Mouse (Mus musculus): ENCODE results near the gene Hoxb6.

Hoxb6 gene

DNA sequence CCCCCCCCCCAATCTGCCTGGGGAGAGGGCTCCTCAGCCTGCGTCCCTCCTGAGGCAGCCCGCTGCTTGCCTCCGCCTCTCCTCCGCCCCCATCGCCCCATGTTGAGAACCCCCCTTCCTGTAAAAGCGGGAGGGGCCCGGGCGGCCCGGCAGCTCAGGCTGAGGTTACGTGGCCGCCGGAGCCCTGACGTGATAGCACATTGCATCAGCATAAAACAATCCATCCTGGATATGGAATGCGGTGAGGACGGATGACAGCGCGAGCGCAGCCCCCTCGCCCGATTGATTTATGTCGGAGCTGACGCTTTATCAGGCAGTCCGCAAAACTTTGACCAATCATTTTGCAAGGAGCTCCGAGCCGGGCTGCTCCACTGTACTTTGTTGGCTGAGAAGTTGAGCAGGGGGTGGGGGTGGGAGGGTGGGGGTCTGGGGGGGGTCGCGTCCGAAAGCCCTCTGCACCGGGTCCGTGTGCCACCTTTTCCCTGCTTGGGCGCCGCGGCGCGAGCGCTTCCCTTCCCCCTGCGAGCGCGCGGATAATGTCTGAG, 21.2 kb upstream of the Hoxb6 start, which contains the start of gene Hoxb9:
Gene Hoxb9 (plus strand): TSS at position 462 of the 545 bp plus-strand sequence.
- no peak for DNase-seq

DNA sequence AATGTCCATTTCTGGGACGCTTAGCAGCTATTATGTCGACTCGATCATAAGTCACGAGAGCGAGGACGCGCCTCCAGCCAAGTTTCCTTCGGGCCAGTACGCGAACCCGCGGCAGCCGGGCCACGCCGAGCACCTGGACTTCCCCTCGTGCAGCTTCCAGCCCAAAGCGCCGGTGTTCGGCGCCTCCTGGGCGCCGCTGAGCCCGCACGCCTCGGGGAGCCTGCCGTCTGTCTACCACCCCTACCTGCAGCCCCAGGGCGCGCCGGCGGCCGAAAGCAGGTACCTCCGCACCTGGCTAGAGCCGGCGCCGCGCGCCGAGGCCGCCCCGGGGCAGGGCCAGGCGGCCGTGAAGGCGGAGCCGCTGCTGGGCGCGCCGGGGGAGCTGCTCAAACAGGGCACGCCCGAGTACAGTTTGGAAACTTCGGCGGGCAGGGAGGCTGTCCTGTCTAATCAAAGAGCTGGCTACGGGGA, 20.7 kb upstream of the Hoxb6 start:
- DNase-seq, result no peak

DNA sequence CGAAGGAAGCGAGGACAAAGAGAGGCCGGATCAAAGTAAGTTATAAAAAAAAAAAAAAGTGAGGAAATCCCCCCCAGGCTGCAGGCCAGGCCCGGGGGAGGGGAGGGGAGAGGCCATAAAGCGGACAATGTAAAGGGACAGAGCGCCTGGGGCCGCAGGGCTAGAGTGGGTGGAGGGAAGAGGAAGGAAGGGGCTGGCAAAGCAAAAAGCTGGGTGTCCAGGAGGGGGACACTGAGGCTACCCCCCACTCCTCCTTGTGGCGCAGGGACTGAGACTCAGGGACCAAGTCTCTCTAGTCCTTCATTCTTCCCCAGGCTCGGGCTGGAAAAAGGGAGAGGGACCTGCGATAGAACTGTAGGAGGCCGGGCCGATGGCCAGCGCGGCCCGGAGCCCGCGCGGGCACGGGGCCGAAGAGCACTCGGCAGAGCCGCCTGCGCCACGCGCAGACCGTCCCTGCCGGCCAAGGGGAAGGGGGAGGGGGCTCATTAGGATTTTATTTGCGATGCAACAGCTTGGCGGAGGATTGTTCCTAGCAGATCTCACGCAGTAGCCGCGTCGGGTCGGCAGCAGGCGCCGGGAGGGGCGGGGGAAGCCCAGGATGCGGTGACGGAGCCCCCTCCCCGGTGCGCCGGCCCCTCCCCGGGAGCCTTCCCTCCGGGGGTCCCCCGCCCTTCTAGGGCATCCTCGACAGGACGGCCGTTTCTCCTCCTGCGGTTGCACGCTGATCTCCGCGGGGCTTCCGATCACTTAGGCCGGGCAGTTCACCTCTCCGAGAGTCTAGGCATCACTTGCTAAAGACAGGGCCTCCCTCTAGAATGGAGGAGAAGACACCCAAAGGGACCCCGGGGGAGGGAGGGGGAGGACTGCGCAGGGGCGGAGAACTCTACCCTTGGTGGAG, 20.0 kb upstream of the Hoxb6 start:
- no peak for DNase-seq

DNA sequence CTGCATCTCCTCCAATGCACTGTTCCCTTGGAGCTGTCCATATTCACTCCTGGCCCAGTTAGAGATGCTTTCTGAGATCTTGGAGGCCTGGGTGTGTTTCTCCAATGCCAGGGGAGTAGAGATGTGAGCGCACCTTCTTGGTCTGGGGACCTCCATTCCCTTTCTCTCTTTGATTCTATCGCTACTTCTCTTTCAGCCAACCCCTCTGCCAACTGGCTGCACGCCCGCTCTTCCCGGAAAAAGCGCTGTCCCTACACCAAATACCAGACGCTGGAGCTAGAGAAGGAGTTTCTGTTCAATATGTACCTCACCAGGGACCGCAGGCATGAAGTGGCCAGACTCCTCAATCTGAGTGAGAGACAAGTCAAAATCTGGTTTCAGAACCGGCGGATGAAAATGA, 17.8 kb upstream of the Hoxb6 start:
- no peak for DNase-seq

DNA sequence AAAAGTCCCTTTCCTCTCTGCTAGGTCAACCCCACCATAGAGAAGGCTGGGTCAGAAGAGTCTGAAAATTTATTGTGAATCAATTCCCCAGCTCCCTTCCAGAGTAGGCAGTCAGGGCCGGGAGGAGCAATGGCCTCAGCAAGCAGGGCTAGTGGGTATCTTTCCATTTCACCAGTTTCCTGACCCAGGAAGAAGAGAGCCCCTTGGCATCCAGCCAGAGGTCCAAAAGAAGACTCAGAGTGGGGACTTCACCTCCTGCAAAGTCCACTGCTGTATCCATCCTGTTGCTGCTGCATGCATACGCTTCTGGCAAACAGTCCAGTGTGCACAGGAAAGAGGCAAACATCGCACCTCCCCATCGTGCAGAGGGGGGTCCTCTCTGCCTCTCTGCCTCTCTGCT, 16.4 kb upstream of the Hoxb6 start:
- DNase-seq, result no peak

DNA sequence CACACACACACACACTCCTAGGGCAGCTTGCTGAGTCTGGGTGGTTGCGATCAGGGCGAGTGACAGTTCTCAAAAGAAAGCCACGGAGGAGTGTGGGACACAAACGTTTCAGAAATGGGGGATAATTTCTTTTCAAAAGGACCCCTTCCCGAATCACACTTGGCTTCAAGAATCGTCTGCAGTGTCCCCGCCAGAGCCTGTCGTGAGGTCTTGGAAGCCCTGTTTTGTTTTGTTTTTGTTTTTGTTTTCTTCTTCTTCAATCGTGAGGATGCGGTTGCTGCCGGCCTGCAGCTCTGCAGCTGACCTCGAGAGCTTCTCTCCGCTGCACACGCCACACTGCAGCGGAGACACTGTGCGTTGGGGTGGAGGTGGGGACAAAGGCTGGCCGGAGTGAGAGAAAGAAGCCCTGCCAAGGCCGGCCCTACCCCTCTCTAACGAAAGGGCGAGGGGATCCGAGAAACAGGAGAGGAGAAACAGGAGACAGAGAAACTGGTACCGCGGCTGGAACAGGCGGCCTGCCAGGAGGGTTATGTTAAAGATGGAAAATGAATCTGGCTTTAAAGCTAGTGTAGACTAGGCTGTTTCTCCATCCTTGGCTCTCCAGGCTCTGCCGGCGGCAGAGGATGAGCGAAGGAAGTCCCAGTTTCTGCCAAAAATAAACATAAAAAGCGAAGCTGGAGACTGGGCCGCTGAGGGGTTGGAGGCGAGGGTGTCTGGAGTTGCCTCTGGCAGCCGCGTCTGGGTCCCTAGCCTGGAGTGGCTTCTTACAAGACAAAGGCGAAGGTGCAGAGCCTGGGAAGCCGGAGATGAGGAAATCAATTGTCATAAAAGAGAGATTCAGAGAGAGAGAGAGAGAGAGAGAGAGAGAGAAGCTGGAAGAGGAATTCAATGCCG, 14.9 kb upstream of the Hoxb6 start:
- no peak for DNase-seq

GRCm38 (mm10) chr11:96278324-96278723, 14.0 kb upstream of the Hoxb6 start:
- DNase-seq, result no peak

DNA sequence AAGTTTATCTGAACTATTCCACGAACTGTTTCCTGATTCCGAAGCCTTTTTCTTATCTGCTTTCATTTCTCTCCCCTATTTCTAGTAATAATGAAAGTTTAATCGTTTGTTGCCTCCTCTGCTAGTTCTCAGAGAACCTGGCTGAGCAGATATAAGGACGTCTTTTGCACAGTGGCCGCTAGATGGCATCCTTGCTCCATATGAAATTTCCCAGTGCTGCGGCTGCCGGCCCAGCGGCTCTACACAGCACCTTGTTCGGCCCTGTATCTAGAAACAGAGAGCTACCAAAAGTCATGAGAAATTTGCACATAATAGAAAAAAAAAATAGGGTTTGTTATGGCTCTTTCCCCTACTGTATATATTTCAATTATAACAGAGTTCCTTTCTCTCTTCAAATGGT, 13.5 kb upstream of the Hoxb6 start:
- DNase-seq, result peak; percentile 70

DNA sequence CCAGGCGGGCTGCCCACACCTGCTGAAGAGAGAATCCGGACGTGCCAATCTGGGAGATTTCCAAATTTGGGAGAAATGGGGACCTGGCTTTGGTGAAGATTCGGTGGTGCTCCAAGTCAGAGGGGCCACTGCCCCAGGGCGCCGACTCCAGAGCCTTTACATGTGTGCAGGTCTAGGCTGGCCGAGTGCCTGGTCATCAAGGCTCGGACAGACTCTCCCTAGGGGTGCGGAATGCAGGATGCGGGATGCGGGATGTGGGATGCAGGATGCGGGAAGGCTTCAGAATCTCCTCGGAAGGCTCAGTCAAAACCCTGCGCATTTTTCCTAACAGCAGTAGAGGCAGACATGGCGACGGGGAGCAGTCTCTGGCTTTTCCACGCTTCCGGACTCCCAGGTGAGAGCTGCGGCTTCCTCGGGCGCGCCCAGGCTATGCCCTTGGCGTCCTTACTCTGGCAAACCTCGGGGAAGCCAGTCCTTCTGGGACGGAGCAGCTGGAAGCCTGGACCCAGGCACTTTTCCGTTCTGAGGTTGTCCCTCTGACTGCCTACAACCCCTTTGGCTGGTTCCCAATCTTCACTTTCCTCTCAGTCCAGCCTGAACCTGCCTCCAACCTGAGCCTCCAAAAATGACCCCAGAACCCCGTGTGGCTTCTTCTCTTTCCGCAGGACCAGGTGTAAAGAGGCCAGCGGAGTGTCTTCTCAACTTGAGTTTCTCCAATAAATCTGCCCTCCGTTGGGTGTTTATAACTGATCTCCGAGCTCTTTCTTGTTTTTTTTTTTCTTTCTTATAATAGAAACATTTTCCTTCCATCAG, 12.6 kb upstream of the Hoxb6 start:
- DNase-seq, result no peak

DNA sequence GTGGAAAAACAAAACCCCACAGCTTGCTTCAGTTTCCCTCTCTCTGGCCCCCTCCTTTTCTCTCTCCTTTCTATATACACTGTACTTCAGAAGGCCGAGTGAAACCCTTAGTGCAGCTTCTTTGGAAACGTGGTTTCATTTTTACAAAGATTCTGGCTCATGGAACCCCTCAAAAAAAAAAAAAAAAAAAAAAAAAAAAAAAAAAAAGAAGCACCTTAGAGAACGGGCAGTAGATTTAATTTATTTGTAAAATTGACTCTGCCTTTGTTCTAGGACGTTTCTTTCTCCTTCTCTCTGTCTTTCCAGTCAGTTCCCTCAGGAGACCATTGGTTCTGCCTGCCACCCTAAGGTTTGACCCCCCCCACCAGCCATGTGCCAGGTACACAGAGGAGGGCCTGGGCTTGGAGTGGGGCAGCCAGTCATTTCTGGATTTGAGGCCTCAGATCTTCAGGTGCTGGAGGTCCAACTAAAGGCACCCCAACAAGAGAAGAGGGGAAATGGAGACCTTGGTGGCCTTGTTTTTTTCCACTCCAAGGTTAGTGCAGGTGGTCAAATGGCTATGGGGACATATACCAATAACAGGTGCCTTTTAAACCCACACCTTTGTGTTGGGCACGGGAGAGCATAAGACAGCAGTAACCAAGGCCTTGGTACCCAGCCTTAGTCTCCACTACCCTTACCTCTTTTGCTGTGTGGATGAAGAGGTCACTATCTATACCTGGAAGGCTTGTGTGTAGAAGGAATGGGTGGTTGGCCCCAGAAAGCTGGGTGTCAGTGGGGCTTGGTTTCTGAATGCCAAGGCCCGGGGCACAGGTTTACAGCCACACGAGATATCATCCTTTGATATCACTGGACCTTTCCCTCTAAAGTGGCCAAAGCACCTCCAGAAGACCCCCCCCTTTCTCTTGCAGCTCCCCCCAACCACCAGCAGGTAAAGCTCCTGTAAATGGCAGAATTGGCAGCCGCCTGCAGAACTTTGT, 11.6 kb upstream of the Hoxb6 start:
- DNase-seq, result no peak

DNA sequence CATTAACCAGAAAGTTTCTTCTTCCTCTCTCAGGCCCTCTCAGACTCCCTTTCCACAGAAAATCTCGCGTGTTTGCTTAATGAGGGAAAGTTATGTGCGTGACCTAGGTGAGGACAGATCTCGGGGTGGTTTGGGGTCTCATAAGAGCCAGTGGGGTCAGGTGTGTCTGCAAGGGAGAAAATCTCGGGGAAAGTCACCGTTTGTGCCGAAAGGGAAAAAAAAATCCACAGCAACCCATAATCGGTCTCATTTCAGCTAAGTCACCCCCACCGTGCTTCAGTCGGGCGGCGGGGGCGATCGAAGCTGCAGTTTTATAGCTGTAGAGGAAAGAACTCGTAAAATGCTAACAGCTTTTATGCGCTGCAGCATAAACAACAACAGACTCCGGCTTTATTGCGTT, 10.9 kb upstream of the Hoxb6 start:
- DNase-seq, result no peak

DNA sequence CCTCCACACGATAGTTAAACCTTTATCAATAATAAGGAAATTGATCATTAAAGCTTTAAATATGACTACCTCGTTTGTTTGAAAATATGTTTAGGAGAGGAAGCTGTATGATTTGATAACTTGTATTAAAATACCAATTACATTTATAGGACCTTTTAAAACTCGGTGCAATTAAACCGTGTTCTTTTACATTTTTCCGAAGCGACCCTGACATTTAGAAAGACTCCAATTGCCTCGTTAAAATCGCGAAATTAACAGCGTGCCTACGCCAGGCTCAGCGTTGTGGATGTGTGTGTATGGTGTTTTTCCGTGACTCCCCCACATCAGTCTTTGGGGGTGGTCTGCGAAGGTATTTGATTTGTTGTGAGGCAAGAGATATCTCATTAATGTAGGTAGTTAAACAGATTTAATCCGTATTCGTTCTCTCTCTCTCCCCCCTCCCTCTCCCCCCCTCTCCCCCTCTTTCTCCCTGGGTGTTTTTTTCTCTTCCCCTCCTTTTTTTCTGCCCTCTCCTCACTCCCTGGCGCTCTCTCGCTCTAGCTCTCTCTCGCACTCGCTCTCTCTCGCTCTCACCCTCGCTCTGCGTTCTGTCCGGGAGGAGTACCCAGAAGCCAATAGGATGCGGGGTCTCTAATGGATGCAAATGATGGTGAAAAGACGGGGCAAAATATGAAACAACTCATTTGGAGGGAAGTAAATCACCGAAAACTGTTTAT, 10.3 kb upstream of the Hoxb6 start, which contains the start of gene Hoxb8:
Gene Hoxb8 (plus strand): TSS at position 51 of the 716 bp plus-strand sequence.
- no peak for DNase-seq

DNA sequence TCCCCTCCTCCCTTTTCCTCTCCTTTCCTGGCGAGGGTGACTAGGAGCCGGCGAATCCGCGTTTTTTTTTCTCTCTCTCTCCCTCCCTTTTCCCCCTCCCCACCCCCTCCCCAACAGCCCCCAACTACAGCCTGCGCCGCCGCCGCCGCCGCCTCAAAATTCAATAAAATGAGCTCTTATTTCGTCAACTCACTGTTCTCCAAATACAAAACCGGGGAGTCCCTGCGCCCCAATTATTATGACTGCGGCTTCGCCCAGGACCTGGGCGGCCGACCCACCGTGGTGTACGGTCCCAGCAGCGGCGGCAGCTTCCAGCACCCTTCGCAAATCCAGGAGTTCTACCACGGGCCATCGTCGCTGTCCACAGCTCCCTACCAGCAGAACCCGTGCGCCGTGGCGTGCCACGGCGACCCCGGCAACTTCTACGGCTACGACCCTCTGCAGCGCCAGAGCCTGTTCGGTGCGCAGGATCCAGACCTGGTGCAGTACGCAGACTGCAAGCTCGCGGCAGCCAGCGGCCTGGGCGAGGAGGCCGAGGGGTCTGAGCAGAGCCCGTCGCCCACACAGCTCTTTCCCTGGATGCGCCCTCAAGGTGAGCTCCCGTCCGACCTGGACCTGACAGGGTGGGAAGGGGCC, 9.4 kb upstream of the Hoxb6 start:
- DNase-seq, result no peak

DNA sequence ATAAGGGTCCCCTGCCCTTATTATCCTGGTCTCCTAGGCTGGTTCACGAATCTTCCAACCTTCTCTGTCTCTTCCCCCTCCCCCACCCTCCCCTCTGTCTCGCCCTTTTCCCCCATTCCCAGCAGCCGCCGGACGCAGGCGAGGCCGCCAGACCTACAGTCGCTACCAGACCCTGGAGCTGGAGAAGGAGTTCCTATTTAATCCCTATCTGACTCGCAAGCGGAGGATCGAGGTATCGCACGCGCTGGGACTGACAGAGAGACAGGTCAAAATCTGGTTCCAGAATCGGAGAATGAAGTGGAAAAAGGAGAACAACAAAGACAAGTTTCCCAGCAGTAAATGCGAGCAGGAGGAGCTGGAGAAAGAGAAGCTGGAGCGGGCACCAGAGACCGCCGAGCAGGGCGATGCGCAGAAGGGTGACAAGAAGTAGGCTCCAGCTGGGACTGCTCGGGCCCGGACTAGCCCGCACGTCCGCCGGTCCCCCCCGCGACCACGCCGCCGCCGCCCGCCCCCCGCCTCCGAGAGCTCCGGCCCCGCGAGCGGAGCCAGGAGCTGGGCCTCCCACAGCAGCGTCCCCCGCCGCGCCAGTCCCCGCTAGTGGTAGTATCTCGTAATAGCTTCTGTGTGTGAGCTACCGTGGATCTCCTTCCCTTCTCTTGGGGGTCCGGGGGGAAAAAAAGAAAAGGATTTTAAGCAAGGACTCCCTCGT, 8.1 kb upstream of the Hoxb6 start:
- no peak for DNase-seq

DNA sequence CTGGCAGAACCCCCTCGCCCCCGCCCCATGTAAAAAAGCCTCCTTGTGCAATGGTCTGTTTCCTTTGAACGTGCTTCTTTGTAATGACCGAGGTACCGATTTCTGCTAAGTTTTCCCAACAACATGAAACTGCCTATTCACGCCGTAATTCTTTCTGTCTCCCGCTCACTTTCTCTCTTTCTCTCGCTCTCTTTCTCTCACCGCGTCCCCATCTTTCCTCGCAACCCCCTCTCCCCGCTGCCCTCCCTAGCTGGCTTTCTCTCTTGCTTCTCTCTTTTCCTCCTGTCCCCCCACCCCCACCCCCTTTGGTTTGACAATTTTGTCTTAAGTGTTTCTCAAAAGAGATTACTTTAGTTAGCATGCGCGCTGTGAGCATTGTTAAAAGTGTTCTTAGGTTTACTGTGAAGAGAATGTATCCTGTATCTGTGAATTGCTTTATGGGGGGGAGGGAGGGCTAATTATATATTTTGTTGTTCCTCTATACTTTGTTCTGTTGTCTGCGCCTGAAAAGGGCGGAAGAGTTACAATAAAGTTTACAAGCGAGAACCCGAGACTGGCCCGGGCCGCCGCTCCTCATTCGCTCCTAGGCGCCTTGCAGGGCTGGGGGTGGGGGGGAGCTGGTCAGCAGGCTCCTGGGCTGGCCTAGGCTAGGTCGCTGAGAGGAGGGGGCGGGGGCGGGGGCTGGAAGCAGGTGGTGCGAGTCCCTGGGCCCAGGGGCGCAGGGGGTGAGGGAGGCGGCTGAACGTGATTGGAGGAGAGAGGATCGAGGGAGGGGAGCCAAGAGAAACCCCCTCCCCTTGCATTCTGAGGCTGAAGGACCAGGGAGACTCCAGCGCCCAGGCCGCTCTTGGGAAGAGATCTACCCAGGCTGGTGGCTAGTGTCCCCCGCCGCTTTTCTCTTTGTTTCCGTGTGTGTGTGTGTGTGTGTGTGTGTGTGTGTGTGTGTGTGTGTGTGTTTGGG, 7.2 kb upstream of the Hoxb6 start:
- DNase-seq, result no peak

DNA sequence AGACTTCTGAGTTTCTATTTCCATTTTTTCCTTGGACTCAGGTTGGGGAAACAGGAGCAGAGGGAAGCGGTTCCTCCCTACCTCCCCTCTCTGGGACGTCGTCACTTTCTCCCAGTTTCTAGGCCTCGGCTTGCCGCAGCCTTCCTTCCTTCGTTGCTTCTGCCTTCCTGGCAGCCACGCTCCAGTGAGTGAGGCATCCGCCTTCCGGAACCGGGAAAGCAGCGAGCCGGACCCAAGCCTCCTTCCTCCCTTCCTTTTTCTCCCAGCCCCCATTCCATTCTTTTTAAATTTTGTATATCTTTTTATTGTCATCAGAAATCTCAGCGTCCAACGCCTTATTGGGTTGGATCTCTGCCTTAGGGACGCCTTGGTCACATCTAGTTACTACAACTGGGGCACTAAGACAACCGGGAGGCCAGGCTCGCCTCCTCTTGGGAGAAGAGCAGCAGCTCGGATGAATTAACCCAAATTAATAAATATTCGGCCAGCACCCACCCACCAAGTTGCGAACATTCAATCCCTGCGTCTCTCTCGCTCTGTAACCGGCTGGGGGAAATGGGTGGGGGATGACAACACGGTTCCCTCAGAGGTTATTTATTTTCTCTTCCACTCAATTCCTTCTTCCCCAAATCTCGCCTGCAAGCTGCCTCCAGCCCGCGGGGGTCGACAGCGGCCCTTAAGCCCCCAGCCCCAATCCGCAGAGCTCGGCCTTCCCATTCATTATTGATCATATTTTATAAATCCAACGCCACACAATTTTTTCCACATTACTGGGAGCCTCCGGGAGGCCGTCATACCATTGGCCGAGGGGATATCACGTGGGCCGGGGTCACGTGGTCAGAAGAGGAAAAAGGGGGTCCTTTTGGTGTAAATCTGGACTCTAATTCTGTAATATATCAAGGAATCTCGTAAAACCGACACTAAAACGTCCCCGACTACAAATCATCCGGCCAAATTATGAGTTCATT, 6.2 kb upstream of the Hoxb6 start, which contains the start of gene Hoxb7:
Gene Hoxb7 (plus strand): TSS at position 853 of the 968 bp plus-strand sequence.
- no peak for DNase-seq
